Mouse (Mus musculus) spleen, adult 2 months (tissue): Measurements from ENCODE around the gene Slc43a1. TPM values are rescaled to one million over a fixed set of nuclear protein-coding genes. Genes with fewer than 3 reads are reported as not detected.

ENCODE experiments used
- DNase-seq, 2 experiments: peaks; one replicate each; pipeline versions ENCODE4 v3.0.0 to v3.0.0-alpha.2; 2012 to 2021; ENCODE audit warnings: low spot score in 2 of 2, low read depth in 1 of 2
- H3K27ac ChIP-seq: fragments of 200-500 bp; 2 replicates; pipeline ENCODE4 v1.5.1; 2012; ENCODE audit warnings: low read length, inconsistent platforms; ENCODE audit not compliant: insufficient read depth
- H3K27me3 ChIP-seq: fragments of 200-500 bp; 2 replicates; pipeline ENCODE4 v1.6.1; 2012; ENCODE audit warnings: mild to moderate bottlenecking, moderate library complexity, low read length, inconsistent platforms; ENCODE audit not compliant: control insufficient read depth, insufficient read depth
- H3K36me3 ChIP-seq: fragments of 200-500 bp; 2 replicates; pipeline ENCODE4 v1.6.1; 2012; ENCODE audit warnings: mild to moderate bottlenecking, low read length, inconsistent platforms; ENCODE audit not compliant: control insufficient read depth, insufficient read depth
- H3K4me1 ChIP-seq: fragments of 200-500 bp; 2 replicates; pipeline ENCODE4 v1.6.1; 2011; ENCODE audit warnings: inconsistent platforms; ENCODE audit not compliant: control insufficient read depth, insufficient read depth, insufficient read length
- H3K4me3 ChIP-seq: fragments of 200-500 bp; 2 replicates; pipeline ENCODE4 v1.5.1; 2011; ENCODE audit warnings: mild to moderate bottlenecking, inconsistent platforms; ENCODE audit not compliant: insufficient read depth, insufficient read length; ENCODE audit errors: extremely low read depth
- CTCF ChIP-seq: fragments of 200-500 bp; IDR thresholded peaks from 2 replicates; pipeline ENCODE4 v1.5.1; 2011; ENCODE audit warnings: mild to moderate bottlenecking, inconsistent platforms; ENCODE audit not compliant: insufficient read depth, insufficient read length, insufficient replicate concordance; ENCODE audit errors: extremely low read depth
- POLR2A ChIP-seq: fragments of 200-500 bp; IDR thresholded peaks from 2 replicates; pipeline ENCODE4 v1.6.1; 2011; ENCODE audit warnings: low read depth, low read length, inconsistent platforms
- WGBS: fragments of 180-500 bp; shearing (Covaris S2); methylation state at CpG from one replicate; pipeline ENCODE4 v1.1.7; 2018; 5-methylcytosine and 5-hydroxymethylcytosine counted together
- polyA plus RNA-seq: library from polyadenylated mRNA; depleted of rRNA; stranded (reverse); fragments of >200 nt; gene quantifications from 2 replicates; pipeline ENCODE4 v1.2.3, GENCODE M21; 2012

Slc43a1 gene
- polyA plus RNA-seq, 1 experiment = 70.0 TPM

- Histone ChIP-seq H3K27ac (no peak overlapping the region), H3K27me3 (no peaks in the 10 kb centered on the region), H3K4me3 (no peak overlapping the region), H3K4me1 (no peaks in the 10 kb centered on the region), H3K36me3 (no peaks in the 10 kb centered on the region)
- 87% methylated on average over 22 of the region's 23 CpGs for WGBS
- DNase-seq = no peak
- TF ChIP-seq CTCF (no peak), POLR2A (no peak)
These were observed 12.7 kb downstream of the Slc43a1 start for GRCm38 (mm10) chr2:84851130-84852040.

- peak in 1 of 2 experiments; percentile 45 for DNase-seq
- WGBS = 68% methylated on average over 2 of the region's 2 CpGs
- Histone ChIP-seq H3K4me3 (no peak overlapping the region), H3K36me3 (no peaks in the 10 kb centered on the region), H3K27me3 (no peaks in the 10 kb centered on the region), H3K4me1 (no peaks in the 10 kb centered on the region), H3K27ac (no peak overlapping the region)
- TF ChIP-seq CTCF (peak; percentile 74; the same call in 1 of the 2 replicates), POLR2A (no peak)
These were observed 17.1 kb downstream of the Slc43a1 start for GRCm38 (mm10) chr2:84855732-84856131.

GRCm38 (mm10) chr2:84858551-84858950 lies 19.9 kb downstream of the Slc43a1 start:
- DNase-seq = no peak
- Histone ChIP-seq H3K4me1 (no peaks in the 10 kb centered on the region), H3K36me3 (no peaks in the 10 kb centered on the region), H3K27ac (no peak overlapping the region), H3K4me3 (no peak overlapping the region), H3K27me3 (no peaks in the 10 kb centered on the region)
- WGBS = 88% methylated on average over 1 of the region's 1 CpGs
- TF ChIP-seq POLR2A (no peak), CTCF (no peak)

- Histone ChIP-seq H3K36me3 (no peaks in the 10 kb centered on the region), H3K4me1 (no peaks in the 10 kb centered on the region), H3K4me3 (no peak overlapping the region), H3K27me3 (no peaks in the 10 kb centered on the region), H3K27ac (no peak overlapping the region)
- WGBS = 91% methylated on average over 7 of the region's 7 CpGs
- DNase-seq = no peak
- TF ChIP-seq POLR2A = no peak
These were observed 21.5 kb downstream of the Slc43a1 start for GRCm38 (mm10) chr2:84859991-84860780.

- Histone ChIP-seq H3K36me3 (no peaks in the 10 kb centered on the region), H3K4me1 (no peaks in the 10 kb centered on the region), H3K4me3 (no peak overlapping the region), H3K27ac (no peak overlapping the region), H3K27me3 (peaks cover 7% of the 10 kb centered on the region; the same call in 1 of the 2 replicates)
- no peak for DNase-seq
- 91% methylated on average over 3 of the region's 3 CpGs for WGBS
- TF ChIP-seq CTCF (no peak), POLR2A (no peak)
These were observed 22.8 kb downstream of the Slc43a1 start for GRCm38 (mm10) chr2:84861430-84861829.

GRCm38 (mm10) chr2:84862231-84862630 lies 23.6 kb downstream of the Slc43a1 start:
- no peak for DNase-seq
- no peaks in the 10 kb centered on the region for H3K4me1 ChIP-seq
- WGBS = 69% methylated on average over 3 of the region's 3 CpGs
- H3K27ac ChIP-seq = no peak overlapping the region
- H3K27me3 ChIP-seq = peaks cover 8% of the 10 kb centered on the region; the same call in 1 of the 2 replicates
- TF ChIP-seq POLR2A (no peak), CTCF (no peak)
- H3K36me3 ChIP-seq = no peaks in the 10 kb centered on the region
- no peak overlapping the region for H3K4me3 ChIP-seq
